Mouse (Mus musculus) thymus, postnatal 4 days (tissue): ENCODE data around the gene Tns4.

Source experiments
- DNase-seq: peaks from one replicate; pipeline ENCODE4 v3.0.0; 2021

Gene Tns4

GRCm38 (mm10) chr11:99044306-99044705 is 44.8 kb downstream of the Tns4 start:
- DNase-seq, result no peak

- DNase-seq, result no peak
These were observed 45.5 kb downstream of the Tns4 start for GRCm38 (mm10) chr11:99043632-99044031.

- no peak for DNase-seq
These were observed 46.2 kb downstream of the Tns4 start for GRCm38 (mm10) chr11:99042834-99043431.

GRCm38 (mm10) chr11:99041841-99042780 is 47.0 kb downstream of the Tns4 start:
- DNase-seq, result no peak

- peak; percentile 68 for DNase-seq
These were observed 47.9 kb downstream of the Tns4 start, which contains the start of gene Igfbp4 for GRCm38 (mm10) chr11:99041051-99041729. Gene Igfbp4 (plus strand): TSS chr11:99041244.

- DNase-seq, result peak; percentile 40
These were observed 48.6 kb downstream of the Tns4 start for GRCm38 (mm10) chr11:99040346-99040974.

- DNase-seq, result peak; percentile 84
These were observed 49.3 kb downstream of the Tns4 start for GRCm38 (mm10) chr11:99039782-99040181.

- no peak for DNase-seq
These were observed 52.9 kb downstream of the Tns4 start for GRCm38 (mm10) chr11:99036254-99036653.

- DNase-seq, result peak; percentile 33
These were observed 53.8 kb downstream of the Tns4 start for GRCm38 (mm10) chr11:99035350-99035749.

- peak; percentile 18 for DNase-seq
These were observed 62.1 kb downstream of the Tns4 start for GRCm38 (mm10) chr11:99026899-99027440.

GRCm38 (mm10) chr11:99025878-99026277 is 63.2 kb downstream of the Tns4 start:
- DNase-seq, result peak; percentile 25

- peak; percentile 31 for DNase-seq
These were observed 64.5 kb downstream of the Tns4 start for GRCm38 (mm10) chr11:99024468-99025134.

- DNase-seq, result peak; percentile 86
These were observed 65.3 kb downstream of the Tns4 start, which contains the start of gene Top2a for GRCm38 (mm10) chr11:99023500-99024467. Gene Top2a (minus strand): TSS chr11:99024189.

GRCm38 (mm10) chr11:99023094-99023493 is 66.0 kb downstream of the Tns4 start:
- DNase-seq, result peak; percentile 17

GRCm38 (mm10) chr11:99022384-99022933 is 66.6 kb downstream of the Tns4 start:
- no peak for DNase-seq

GRCm38 (mm10) chr11:99019844-99020243 is 69.3 kb downstream of the Tns4 start:
- DNase-seq, result no peak
